Mouse (Mus musculus): ENCODE data around the gene Nr4a3. TPM values are rescaled to one million over a fixed set of nuclear protein-coding genes. Genes with fewer than 3 reads are reported as not detected.
A peak's percentile ranks its signal among the peaks of the same experiment; 100 is the strongest.

Nr4a3 gene
- polyA plus RNA-seq, 1 experiment: not detected

- Histone ChIP-seq H3K4me3 (ENCODE audit: insufficient read depth, low read depth, low read length) (no peak overlapping the region), H3K27ac (ENCODE audit: insufficient read depth, low read depth, low read length) (no peak overlapping the region), H3K4me1 (ENCODE audit: control insufficient read depth, insufficient read depth, low read length) (no peaks in the 10 kb centered on the region; the same call in 1 of the 2 replicates)
- no peak for TF ChIP-seq CTCF (IDR thresholded peaks at IDR 0.05; ENCODE audit: insufficient read depth, low read depth, low read length)
- TF ChIP-seq POLR2A (IDR thresholded peaks at IDR 0.05; ENCODE audit: insufficient read depth, low read depth, low read length): no peak
- WGBS: 95% methylated on average over 5 of the region's 5 CpGs
Measured at GRCm38 (mm10) chr4:48038847-48039246, 6.1 kb upstream of the Nr4a3 start.

GRCm38 (mm10) chr4:48039736-48040135 lies 5.2 kb upstream of the Nr4a3 start:
- H3K27ac ChIP-seq (ENCODE audit: insufficient read depth, low read depth, low read length): no peak overlapping the region
- no peak for TF ChIP-seq POLR2A (IDR thresholded peaks at IDR 0.05; ENCODE audit: insufficient read depth, low read depth, low read length)
- no peak for TF ChIP-seq CTCF (IDR thresholded peaks at IDR 0.05; ENCODE audit: insufficient read depth, low read depth, low read length)
- H3K4me3 ChIP-seq (ENCODE audit: insufficient read depth, low read depth, low read length): no peak overlapping the region
- H3K4me1 ChIP-seq (ENCODE audit: control insufficient read depth, insufficient read depth, low read length): peaks cover 5% of the 10 kb centered on the region; the same call in 1 of the 2 replicates
- WGBS: 92% methylated on average over 7 of the region's 7 CpGs

GRCm38 (mm10) chr4:48042466-48042785 lies 2.5 kb upstream of the Nr4a3 start:
- 0% methylated on average over 4 of the region's 4 CpGs for WGBS
- Histone ChIP-seq H3K4me3 (ENCODE audit: insufficient read depth, low read depth, low read length) (peak overlapping the region; percentile 89), H3K27ac (ENCODE audit: insufficient read depth, low read depth, low read length) (peak overlapping the region; percentile 99), H3K4me1 (ENCODE audit: control insufficient read depth, insufficient read depth, low read length) (peaks cover 17% of the 10 kb centered on the region)
- TF ChIP-seq POLR2A (IDR thresholded peaks at IDR 0.05; ENCODE audit: insufficient read depth, low read depth, low read length) (no peak), CTCF (IDR thresholded peaks at IDR 0.05; ENCODE audit: insufficient read depth, low read depth, low read length) (no peak)

- peak overlapping the region; percentile 99 for H3K27ac ChIP-seq (ENCODE audit: insufficient read depth, low read depth, low read length)
- H3K4me1 ChIP-seq (ENCODE audit: control insufficient read depth, insufficient read depth, low read length): peaks cover 23% of the 10 kb centered on the region
- TF ChIP-seq CTCF (IDR thresholded peaks at IDR 0.05; ENCODE audit: insufficient read depth, low read depth, low read length) (peak; percentile 54; the same call in 1 of the 2 replicates), POLR2A (IDR thresholded peaks at IDR 0.05; ENCODE audit: insufficient read depth, low read depth, low read length) (peak; percentile 61)
- H3K4me3 ChIP-seq (ENCODE audit: insufficient read depth, low read depth, low read length): peak overlapping the region; percentile 89
- WGBS: under 1% methylated on average over 105 of the region's 105 CpGs
Measured at GRCm38 (mm10) chr4:48042786-48043701, 1.9 kb upstream of the Nr4a3 start.

GRCm38 (mm10) chr4:48044141-48044490 lies 837 bp upstream of the Nr4a3 start:
- under 1% methylated on average over 11 of the region's 11 CpGs for WGBS
- H3K4me1 ChIP-seq (ENCODE audit: control insufficient read depth, insufficient read depth, low read length): peaks cover 32% of the 10 kb centered on the region
- peak overlapping the region; percentile 98 for H3K27ac ChIP-seq (ENCODE audit: insufficient read depth, low read depth, low read length)
- TF ChIP-seq POLR2A (IDR thresholded peaks at IDR 0.05; ENCODE audit: insufficient read depth, low read depth, low read length) (no peak), CTCF (IDR thresholded peaks at IDR 0.05; ENCODE audit: insufficient read depth, low read depth, low read length) (no peak)
- peak overlapping the region; percentile 75 for H3K4me3 ChIP-seq (ENCODE audit: insufficient read depth, low read depth, low read length)

- peak overlapping the region; percentile 81 for H3K27ac ChIP-seq (ENCODE audit: insufficient read depth, low read depth, low read length)
- TF ChIP-seq POLR2A (IDR thresholded peaks at IDR 0.05; ENCODE audit: insufficient read depth, low read depth, low read length) (no peak), CTCF (IDR thresholded peaks at IDR 0.05; ENCODE audit: insufficient read depth, low read depth, low read length) (no peak)
- under 1% methylated on average over 42 of the region's 42 CpGs for WGBS
- H3K4me1 ChIP-seq (ENCODE audit: control insufficient read depth, insufficient read depth, low read length): peaks cover 32% of the 10 kb centered on the region
- peak overlapping the region; percentile 75 for H3K4me3 ChIP-seq (ENCODE audit: insufficient read depth, low read depth, low read length)
Measured at GRCm38 (mm10) chr4:48045281-48045720, 348 bp downstream of the Nr4a3 start.

- Histone ChIP-seq H3K4me3 (ENCODE audit: insufficient read depth, low read depth, low read length) (peak overlapping the region; percentile 75), H3K4me1 (ENCODE audit: control insufficient read depth, insufficient read depth, low read length) (peaks cover 34% of the 10 kb centered on the region), H3K27ac (ENCODE audit: insufficient read depth, low read depth, low read length) (peak overlapping the region; percentile 81; the same call in 1 of the 2 replicates)
- TF ChIP-seq CTCF (IDR thresholded peaks at IDR 0.05; ENCODE audit: insufficient read depth, low read depth, low read length) (no peak), POLR2A (IDR thresholded peaks at IDR 0.05; ENCODE audit: insufficient read depth, low read depth, low read length) (no peak)
- under 1% methylated on average over 39 of the region's 39 CpGs for WGBS
Measured at GRCm38 (mm10) chr4:48045721-48046460, 938 bp downstream of the Nr4a3 start.

- no peak overlapping the region for H3K27ac ChIP-seq (ENCODE audit: insufficient read depth, low read depth, low read length)
- WGBS: 1% methylated on average over 20 of the region's 20 CpGs
- peak overlapping the region; percentile 75 for H3K4me3 ChIP-seq (ENCODE audit: insufficient read depth, low read depth, low read length)
- TF ChIP-seq CTCF (IDR thresholded peaks at IDR 0.05; ENCODE audit: insufficient read depth, low read depth, low read length): no peak
- TF ChIP-seq POLR2A (IDR thresholded peaks at IDR 0.05; ENCODE audit: insufficient read depth, low read depth, low read length): no peak
- peaks cover 36% of the 10 kb centered on the region for H3K4me1 ChIP-seq (ENCODE audit: control insufficient read depth, insufficient read depth, low read length)
Measured at GRCm38 (mm10) chr4:48046461-48046901, 1.5 kb downstream of the Nr4a3 start.
